Comparison of ENCODE assay signal across 8 mouse cellular contexts in genomic region chr13:74854338-74855047, GRCm38 (mm10). TPM values are rescaled to one million over a fixed set of nuclear protein-coding genes. Genes with fewer than 3 reads are reported as not detected.
DNase-seq lines count a peak whose midpoint lies in the region; ATAC-seq and TF ChIP-seq lines count a peak whose summit lies in the region.

No protein-coding gene starts in this region.

- peak; percentile 77 for DNase-seq in ZHBTc4 (ENCODE audit: low read depth, low spot score)
- DNase-seq in cerebellum, postnatal 25 days: peak; percentile 61 to 71
- DNase-seq in gastrocnemius, adult 2 months: peak; percentile 72
- DNase-seq in intestine, embryonic 14.5 days (ENCODE audit: low spot score): peak; percentile 79
- DNase-seq in left cerebral cortex, postnatal 10 days (ENCODE audit: extremely low spot score in 1 of 2, low spot score in 2 of 2): peak; percentile 56 to 65
- peak; percentile 57 for DNase-seq in midbrain, embryonic 10.5 days (ENCODE audit: low spot score)
- DNase-seq in right cerebral cortex, postnatal 25 days: peak; percentile 52
- peak; percentile 33 to 65 for DNase-seq in urinary bladder, postnatal 4 days (ENCODE audit: low spot score in 2 of 2)

- intact Hi-C loops in gastrocnemius, adult 2 months (cut with DNase I): loop anchor here (1.0 kb wide), 1 partner anchor 215 kb away; the partner anchor contains the start of gene Erap1
- intact Hi-C loops in left cerebral cortex, postnatal 10 days (cut with DNase I): loop anchor here (1.0 to 10.0 kb wide), 2 partner anchors 215 to 510 kb away; partner anchors contain the start of gene Erap1

- no peaks in the 10 kb centered on the region for H3K36me3 ChIP-seq in intestine, embryonic 14.5 days (ENCODE audit: control insufficient read depth, insufficient read depth, low read length)
- H3K36me3 ChIP-seq in midbrain, embryonic 10.5 days: no peaks in the 10 kb centered on the region

- no peak overlapping the region for H3K9ac ChIP-seq in intestine, embryonic 14.5 days (ENCODE audit: low read length)

- 5% methylated on average over 3 of the region's 3 CpGs for WGBS in intestine, embryonic 14.5 days
- WGBS in midbrain, embryonic 10.5 days: 6% methylated on average over 3 of the region's 3 CpGs

- TF ChIP-seq CTCF in gastrocnemius, adult 2 months (IDR thresholded peaks at IDR 0.05): peak; percentile 81

- H3K27ac ChIP-seq in gastrocnemius, adult 2 months: no peak overlapping the region
- H3K27ac ChIP-seq in intestine, embryonic 14.5 days (ENCODE audit: low read depth): no peak overlapping the region
- no peak overlapping the region for H3K27ac ChIP-seq in midbrain, embryonic 10.5 days (replicated peaks)

- no peaks in the 10 kb centered on the region for H3K27me3 ChIP-seq in intestine, embryonic 14.5 days (replicated peaks; ENCODE audit: control insufficient read depth, insufficient read depth, low read length)
- no peaks in the 10 kb centered on the region for H3K27me3 ChIP-seq in midbrain, embryonic 10.5 days (ENCODE audit: low read depth, poor library complexity, severe bottlenecking)

- peak; percentile 66 for ATAC-seq in intestine, embryonic 14.5 days (replicated peaks; ENCODE audit: low FRiP score, low TSS enrichment, low read depth)

- no peaks in the 10 kb centered on the region for H3K9me3 ChIP-seq in intestine, embryonic 14.5 days (ENCODE audit: control insufficient read depth, low read length)
- no peaks in the 10 kb centered on the region for H3K9me3 ChIP-seq in midbrain, embryonic 10.5 days (replicated peaks)

- no peak overlapping the region for H3K4me2 ChIP-seq in intestine, embryonic 14.5 days (ENCODE audit: low read length)

- H3K4me3 ChIP-seq in gastrocnemius, adult 2 months: no peak overlapping the region
- no peak overlapping the region for H3K4me3 ChIP-seq in intestine, embryonic 14.5 days (ENCODE audit: low read depth, low read length)
- no peak overlapping the region for H3K4me3 ChIP-seq in midbrain, embryonic 10.5 days

- no peaks in the 10 kb centered on the region for H3K4me1 ChIP-seq in intestine, embryonic 14.5 days (replicated peaks; ENCODE audit: control insufficient read depth, insufficient read depth, low read length)
- H3K4me1 ChIP-seq in midbrain, embryonic 10.5 days: 0 out of 2 replicates have a peak, but pooled peaks cover 4% of the 10 kb centered on the region

RNA-seq across cellular contexts. Expression of gene Cast, which starts 45.9 kb away (rescaled TPM):
- 10 to 100 TPM; 97.9 to 99.9 TPM for total RNA-seq in gastrocnemius, adult 2 months (2021)
- polyA plus RNA-seq in intestine, embryonic 14.5 days (2014; fragmentation: Nextera tagmentation; extraction: Ambion mirVana): 26.5 and 28.4 TPM in 2 replicates
- total RNA-seq in left cerebral cortex, postnatal 10 days (2021): 1 to 10 TPM; 7.5 to 7.7 TPM
- polyA plus RNA-seq in midbrain, embryonic 10.5 days (2016; fragmentation: Nextera tagmentation; extraction: Ambion mirVana): 14.9 and 17.3 TPM in 2 replicates

Comparison
In these comparisons a context has a peak if more than half of its experiments do, and no peak if none do; other contexts are left out.
1. RNA of gene Cast, which starts 45.9 kb away (total RNA-seq): 97.9 to 99.9 TPM in gastrocnemius, adult 2 months; 7.5 to 7.7 TPM in left cerebral cortex, postnatal 10 days; every median in the first group is over 10 times any median in the second.
2. Peak in every context shown above with its lines, with median percentiles within 50 percentile points of each other: DNase-seq.